Mouse (Mus musculus) gastrocnemius, postnatal 4 days (tissue): Measurements from ENCODE around the gene Ptpru. TPM values are rescaled to one million over a fixed set of nuclear protein-coding genes. Genes with fewer than 3 reads are reported as not detected.

Source experiments
- total RNA-seq, 2 experiments: library from RNA; stranded (reverse); gene quantifications; 2 replicates each; pipeline ENCODE4 v1.2.3; 2021

The Ptpru gene
- total RNA-seq, 2 experiments from 2014 or later: 1.3 to 1.4 TPM

Other genes starting within 250 kb of the Ptpru start
- 10 to 100 TPM; 21.0 to 21.1 TPM for gene Mecr, start 5.2 kb upstream of the Ptpru start, total RNA-seq
- gene Srsf4, start 35.3 kb upstream of the Ptpru start, total RNA-seq: 10 to 100 TPM; 64.3 to 69.4 TPM
- gene Tmem200b, start 83.5 kb upstream of the Ptpru start, total RNA-seq: 10 to 100 TPM in 1 of 2 experiments, 1 to 10 TPM in 1; 9.9 to 10.4 TPM
- gene Gm10300, start 236.4 kb upstream of the Ptpru start, total RNA-seq: under 1 TPM in 1 of 2 experiments, not detected in 1; 0.10 TPM
- 10 to 100 TPM; 35.5 to 43.1 TPM for gene Epb41, start 237.0 kb upstream of the Ptpru start, total RNA-seq